Mouse (Mus musculus) E14TG2a.4 (cell line): ENCODE measurements around the gene 1190007I07Rik.

Experiments
- CTCF ChIP-seq: conservative IDR thresholded peaks from 2 replicates; pipeline ENCODE4 v1.5.1; 2014; ENCODE audit warnings: low read length
- NANOG ChIP-seq: IDR thresholded peaks from 2 replicates; pipeline ENCODE4 v1.6.1; 2014; ENCODE audit warnings: borderline replicate concordance, low read length, mixed read lengths
- POU5F1 ChIP-seq: IDR thresholded peaks from 2 replicates; pipeline ENCODE4 v1.6.1; 2014; ENCODE audit warnings: low read length, borderline replicate concordance

DNA sequence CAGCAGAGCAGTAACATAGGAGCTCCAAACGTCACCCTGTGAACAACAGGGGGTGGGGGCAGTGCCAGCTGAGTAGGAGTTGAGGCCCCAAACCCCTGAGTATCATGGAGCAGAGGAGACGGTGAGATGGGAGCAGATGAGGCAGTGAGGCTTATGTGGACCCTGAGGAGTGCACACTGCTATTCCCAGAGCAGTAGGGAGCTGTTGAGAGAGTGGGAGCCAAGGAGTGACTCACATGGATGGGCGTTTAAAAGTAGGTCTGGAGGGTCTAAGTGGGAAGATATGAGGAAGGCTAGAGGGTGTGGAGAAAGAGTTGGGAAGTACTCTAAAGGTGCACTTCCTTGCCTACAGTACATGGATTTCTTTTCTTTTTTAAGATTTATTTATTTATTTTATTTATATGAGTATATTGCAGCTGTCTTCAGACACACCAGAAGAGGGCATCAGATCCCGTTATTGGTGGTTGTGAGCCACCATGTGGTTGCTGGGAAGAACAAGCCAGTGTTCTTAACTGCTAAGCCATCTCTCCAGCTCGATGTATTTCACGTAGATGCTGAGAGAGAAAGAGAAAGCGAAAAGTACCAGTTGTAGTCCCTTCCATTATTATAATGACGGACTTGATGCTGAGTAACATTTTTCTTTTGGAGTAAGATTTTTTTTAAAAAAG lies 16.1 kb upstream of the 1190007I07Rik start:
- TF ChIP-seq CTCF: no peak
- TF ChIP-seq POU5F1: no peak
- no peak for TF ChIP-seq NANOG
